Mouse (Mus musculus): ENCODE data around the gene Arnt2. TPM values are rescaled to one million over a fixed set of nuclear protein-coding genes. Genes with fewer than 3 reads are reported as not detected.

Arnt2 gene
- polyA plus RNA-seq (2014; fragmentation: Nextera tagmentation; extraction: Ambion mirVana), result 3.1 and 3.2 TPM in 2 replicates

DNA sequence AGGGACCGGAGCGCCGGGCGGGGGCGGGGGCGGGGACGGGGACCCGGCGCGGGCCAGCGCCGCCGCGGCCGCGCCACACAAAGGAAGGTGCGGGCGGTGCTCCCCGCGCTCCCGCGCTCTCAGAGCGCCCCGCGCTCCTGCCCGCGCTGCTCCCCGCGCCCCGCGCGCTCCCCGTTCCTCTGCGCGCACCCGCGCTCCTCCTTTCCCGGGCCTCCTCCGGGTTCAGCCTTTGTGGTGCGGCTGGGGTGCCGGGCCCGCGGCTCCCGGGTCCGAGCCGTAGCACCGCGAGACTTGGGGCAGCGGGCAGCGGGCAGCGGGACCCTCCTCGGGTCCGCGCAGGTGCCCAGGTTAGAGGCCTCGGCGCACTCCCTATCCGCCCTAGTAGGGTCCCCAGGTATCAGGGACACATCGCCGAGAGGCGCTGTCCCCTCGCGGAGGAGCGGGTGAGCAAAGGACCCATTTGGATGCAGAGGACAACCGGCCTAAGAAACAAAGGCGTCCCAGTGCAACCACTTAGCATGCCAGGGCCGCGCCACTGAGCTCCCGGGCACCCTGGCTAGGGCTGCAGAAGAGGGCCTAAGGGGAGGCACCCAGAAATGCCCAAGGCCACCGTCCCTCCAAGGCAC, at the start of gene Arnt2:
Gene Arnt2, minus strand, starts transcription at position 281 of the 626 bp plus-strand sequence.
- Histone ChIP-seq H3K36me3 (ENCODE audit: control insufficient read depth, insufficient read depth, low read length) (no peaks in the 10 kb centered on the region), H3K4me3 (ENCODE audit: low read depth, low read length) (peak within 1 kb of the TSS; percentile 75), H3K9ac (ENCODE audit: low read depth, low read length) (peak within 1 kb of the TSS; percentile 81), H3K9me3 (replicated peaks; ENCODE audit: control insufficient read depth, low read length) (no peaks in the 10 kb centered on the region), H3K4me2 (peak within 1 kb of the TSS; percentile 88), H3K27ac (ENCODE audit: low read depth, low read length) (no peak within 1 kb of the TSS), H3K27me3 (ENCODE audit: control insufficient read depth, insufficient read depth, low read length) (peaks cover 13% of the 10 kb centered on the region), H3K4me1 (ENCODE audit: control insufficient read depth, insufficient read depth, low read length) (no peaks in the 10 kb centered on the region)
- under 1% methylated on average over 58 of the region's 69 CpGs for WGBS (ENCODE audit: insufficient replicate concordance)
- ATAC-seq (replicated peaks; ENCODE audit: insufficient number of reproducible peaks, low FRiP score, low TSS enrichment), result peak; percentile 74

DNA sequence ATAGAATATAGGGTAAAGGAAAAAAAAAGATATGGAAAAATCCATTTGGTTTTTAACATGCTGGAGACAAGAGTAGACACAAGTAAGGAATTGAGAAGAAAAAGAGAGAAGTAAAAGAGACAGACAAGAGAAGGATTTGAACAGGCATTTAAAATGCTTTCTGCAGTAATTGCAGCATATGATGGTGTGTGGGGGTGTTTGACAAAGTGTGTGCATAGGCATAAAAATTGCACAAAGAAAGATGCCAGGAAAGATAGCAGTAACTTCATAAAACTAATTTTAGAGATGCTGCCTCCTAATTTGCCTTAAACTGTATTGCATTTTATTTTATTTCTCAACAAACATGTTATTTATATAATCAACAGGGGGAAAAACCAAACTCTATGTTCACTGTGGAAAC, 41.7 kb upstream of the Arnt2 start:
- Histone ChIP-seq H3K36me3 (ENCODE audit: control insufficient read depth, insufficient read depth, low read length) (no peaks in the 10 kb centered on the region), H3K4me3 (ENCODE audit: low read depth, low read length) (no peak overlapping the region), H3K9ac (ENCODE audit: low read depth, low read length) (no peak overlapping the region), H3K9me3 (replicated peaks; ENCODE audit: control insufficient read depth, low read length) (no peaks in the 10 kb centered on the region), H3K27me3 (ENCODE audit: control insufficient read depth, insufficient read depth, low read length) (no peaks in the 10 kb centered on the region), H3K27ac (ENCODE audit: low read depth, low read length) (no peak overlapping the region), H3K4me1 (ENCODE audit: control insufficient read depth, insufficient read depth, low read length) (no peaks in the 10 kb centered on the region), H3K4me2 (no peak overlapping the region)
- ATAC-seq (replicated peaks; ENCODE audit: insufficient number of reproducible peaks, low FRiP score, low TSS enrichment), result no peak

DNA sequence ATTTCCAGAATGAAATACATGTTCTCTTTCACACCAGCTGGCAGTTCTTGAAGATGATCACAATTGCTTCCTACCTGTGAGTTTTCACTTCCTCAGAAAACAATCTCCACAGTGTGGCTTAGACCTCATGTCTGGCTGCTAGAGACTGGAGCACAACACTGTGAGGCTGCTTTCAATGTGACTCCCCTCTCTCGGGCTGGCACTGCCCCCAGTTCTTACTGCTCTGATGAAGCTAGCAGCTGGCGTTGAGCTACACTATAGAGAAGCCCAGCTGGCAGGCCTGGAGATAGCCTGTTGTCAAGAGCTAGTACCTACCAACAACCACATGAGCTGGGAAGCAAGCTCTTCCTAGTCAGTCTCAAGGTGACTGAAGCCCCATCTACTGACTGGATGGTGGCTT, 39.1 kb upstream of the Arnt2 start:
- H3K27ac ChIP-seq (ENCODE audit: low read depth, low read length), result no peak overlapping the region
- no peaks in the 10 kb centered on the region for H3K9me3 ChIP-seq (replicated peaks; ENCODE audit: control insufficient read depth, low read length)
- no peaks in the 10 kb centered on the region for H3K4me1 ChIP-seq (ENCODE audit: control insufficient read depth, insufficient read depth, low read length)
- 59% methylated on average over 2 of the region's 2 CpGs for WGBS (ENCODE audit: insufficient replicate concordance)
- no peak overlapping the region for H3K9ac ChIP-seq (ENCODE audit: low read depth, low read length)
- H3K4me2 ChIP-seq, result no peak overlapping the region
- H3K27me3 ChIP-seq (ENCODE audit: control insufficient read depth, insufficient read depth, low read length), result no peaks in the 10 kb centered on the region
- ATAC-seq (replicated peaks; ENCODE audit: insufficient number of reproducible peaks, low FRiP score, low TSS enrichment), result no peak
- no peaks in the 10 kb centered on the region for H3K36me3 ChIP-seq (ENCODE audit: control insufficient read depth, insufficient read depth, low read length)
- H3K4me3 ChIP-seq (ENCODE audit: low read depth, low read length), result no peak overlapping the region

DNA sequence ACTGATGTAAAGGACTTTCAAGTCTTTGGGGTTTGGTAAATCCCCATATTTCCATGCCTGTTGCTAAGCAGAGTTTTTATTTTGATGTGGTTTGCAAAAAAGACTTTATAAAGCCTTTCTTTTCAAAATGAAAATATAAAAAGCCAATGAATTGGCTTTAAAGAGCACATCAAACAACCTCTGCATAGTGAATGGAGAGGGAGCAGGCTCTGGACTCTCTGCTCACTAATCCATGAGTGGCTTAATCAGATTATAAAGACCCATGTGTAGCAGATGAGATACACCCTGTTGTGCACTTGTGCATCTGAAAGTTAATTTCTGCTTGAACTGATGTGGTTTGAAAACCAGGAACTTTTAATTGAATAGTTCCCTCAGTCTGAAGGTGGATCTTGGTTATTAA, 38.5 kb upstream of the Arnt2 start:
- Histone ChIP-seq H3K27ac (ENCODE audit: low read depth, low read length) (no peak overlapping the region), H3K36me3 (ENCODE audit: control insufficient read depth, insufficient read depth, low read length) (no peaks in the 10 kb centered on the region), H3K27me3 (ENCODE audit: control insufficient read depth, insufficient read depth, low read length) (no peaks in the 10 kb centered on the region), H3K9ac (ENCODE audit: low read depth, low read length) (no peak overlapping the region), H3K9me3 (replicated peaks; ENCODE audit: control insufficient read depth, low read length) (no peaks in the 10 kb centered on the region), H3K4me1 (ENCODE audit: control insufficient read depth, insufficient read depth, low read length) (no peaks in the 10 kb centered on the region), H3K4me3 (ENCODE audit: low read depth, low read length) (no peak overlapping the region), H3K4me2 (no peak overlapping the region)
- no peak for ATAC-seq (replicated peaks; ENCODE audit: insufficient number of reproducible peaks, low FRiP score, low TSS enrichment)

DNA sequence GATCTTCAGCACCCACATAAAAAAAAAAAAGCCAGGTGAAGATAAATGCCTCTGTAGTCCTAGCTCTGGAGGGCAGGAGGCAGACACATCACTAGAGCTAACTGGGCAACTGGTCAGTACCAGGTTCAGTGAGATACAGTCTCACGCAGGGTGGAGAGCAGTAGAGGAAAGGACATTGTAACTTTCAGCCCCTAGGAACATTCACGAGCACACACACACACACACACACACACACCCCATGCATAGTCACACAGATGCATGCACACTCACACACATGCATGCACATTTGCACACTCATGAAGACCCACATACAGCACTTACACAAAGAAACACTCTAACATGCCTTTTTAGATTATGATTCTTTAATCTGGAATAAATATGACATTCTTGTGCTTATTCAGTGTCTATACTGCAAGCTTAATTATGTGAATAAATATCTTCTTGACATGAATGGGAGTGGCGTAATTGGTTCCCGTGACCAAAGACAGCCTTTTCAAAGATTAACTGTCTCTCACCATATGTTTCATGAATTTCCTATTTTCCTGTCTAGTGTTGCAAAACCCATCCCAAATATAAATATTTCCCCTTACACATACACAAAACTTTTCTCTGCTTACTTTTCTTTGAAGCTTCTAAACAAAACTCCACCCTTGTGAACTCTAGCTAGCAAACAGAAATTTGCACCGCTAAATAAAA, 37.9 kb upstream of the Arnt2 start:
- ATAC-seq (replicated peaks; ENCODE audit: insufficient number of reproducible peaks, low FRiP score, low TSS enrichment), result no peak
- WGBS (ENCODE audit: insufficient replicate concordance), result 83% methylated on average over 5 of the region's 5 CpGs
- no peaks in the 10 kb centered on the region for H3K36me3 ChIP-seq (ENCODE audit: control insufficient read depth, insufficient read depth, low read length)
- no peaks in the 10 kb centered on the region for H3K9me3 ChIP-seq (replicated peaks; ENCODE audit: control insufficient read depth, low read length)
- H3K9ac ChIP-seq (ENCODE audit: low read depth, low read length), result no peak overlapping the region
- H3K4me2 ChIP-seq, result no peak overlapping the region
- no peak overlapping the region for H3K27ac ChIP-seq (ENCODE audit: low read depth, low read length)
- H3K4me3 ChIP-seq (ENCODE audit: low read depth, low read length), result no peak overlapping the region
- H3K4me1 ChIP-seq (ENCODE audit: control insufficient read depth, insufficient read depth, low read length), result no peaks in the 10 kb centered on the region
- H3K27me3 ChIP-seq (ENCODE audit: control insufficient read depth, insufficient read depth, low read length), result no peaks in the 10 kb centered on the region

DNA sequence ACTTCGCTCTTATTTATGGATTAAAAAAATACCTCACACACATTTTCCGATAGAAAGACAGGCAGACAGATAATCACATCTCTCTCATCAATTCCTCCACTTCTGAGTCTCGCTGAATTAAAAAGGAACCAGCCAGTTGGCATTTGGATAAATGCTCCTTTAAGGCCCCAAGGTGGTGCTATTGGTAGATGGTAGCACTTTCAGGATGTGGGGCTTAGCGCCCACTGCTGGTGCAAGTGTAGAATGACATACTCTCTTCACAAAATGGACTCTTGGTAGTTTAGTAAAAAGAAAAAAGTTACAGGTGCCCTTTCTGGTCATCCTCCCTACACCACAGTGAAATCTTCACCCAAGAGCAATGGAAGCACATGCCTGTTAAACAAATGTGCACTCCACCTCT, 37.1 kb upstream of the Arnt2 start:
- H3K4me1 ChIP-seq (ENCODE audit: control insufficient read depth, insufficient read depth, low read length), result no peaks in the 10 kb centered on the region
- no peak overlapping the region for H3K9ac ChIP-seq (ENCODE audit: low read depth, low read length)
- H3K27ac ChIP-seq (ENCODE audit: low read depth, low read length), result no peak overlapping the region
- H3K9me3 ChIP-seq (replicated peaks; ENCODE audit: control insufficient read depth, low read length), result no peaks in the 10 kb centered on the region
- WGBS (ENCODE audit: insufficient replicate concordance), result 22% methylated on average over 4 of the region's 4 CpGs
- H3K4me3 ChIP-seq (ENCODE audit: low read depth, low read length), result no peak overlapping the region
- H3K36me3 ChIP-seq (ENCODE audit: control insufficient read depth, insufficient read depth, low read length), result no peaks in the 10 kb centered on the region
- no peaks in the 10 kb centered on the region for H3K27me3 ChIP-seq (ENCODE audit: control insufficient read depth, insufficient read depth, low read length)
- H3K4me2 ChIP-seq, result no peak overlapping the region
- ATAC-seq (replicated peaks; ENCODE audit: insufficient number of reproducible peaks, low FRiP score, low TSS enrichment), result no peak

DNA sequence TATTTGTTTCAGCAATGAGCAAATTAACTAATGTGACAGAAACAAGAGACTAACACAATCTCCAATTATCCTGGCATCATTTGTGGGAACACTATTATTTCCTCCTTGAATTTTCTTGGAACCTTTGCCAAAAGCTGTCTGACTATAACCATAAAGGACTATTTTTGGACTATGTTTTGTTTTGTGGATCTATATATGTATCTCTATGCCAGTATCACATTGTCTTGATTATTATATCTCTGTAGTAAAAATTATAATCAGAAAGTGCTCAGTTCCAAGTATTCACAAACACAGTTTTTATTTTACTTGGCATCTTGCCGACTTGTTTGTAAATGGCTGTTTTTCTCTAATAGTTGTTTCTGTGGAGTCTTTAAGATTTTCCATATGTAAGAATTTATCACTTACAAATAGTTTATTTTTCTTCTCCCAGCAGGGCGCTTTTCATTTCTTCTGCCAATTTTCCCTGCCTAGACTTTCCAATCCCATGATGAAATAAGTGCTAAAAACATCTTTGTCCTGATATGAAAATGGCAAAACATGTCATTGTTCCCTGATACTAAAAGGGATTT, 32.5 kb upstream of the Arnt2 start:
- H3K27me3 ChIP-seq (ENCODE audit: control insufficient read depth, insufficient read depth, low read length), result no peaks in the 10 kb centered on the region
- H3K4me2 ChIP-seq, result no peak overlapping the region
- H3K4me3 ChIP-seq (ENCODE audit: low read depth, low read length), result no peak overlapping the region
- H3K36me3 ChIP-seq (ENCODE audit: control insufficient read depth, insufficient read depth, low read length), result no peaks in the 10 kb centered on the region
- H3K9me3 ChIP-seq (replicated peaks; ENCODE audit: control insufficient read depth, low read length), result no peaks in the 10 kb centered on the region
- no peaks in the 10 kb centered on the region for H3K4me1 ChIP-seq (ENCODE audit: control insufficient read depth, insufficient read depth, low read length)
- no peak overlapping the region for H3K27ac ChIP-seq (ENCODE audit: low read depth, low read length)
- ATAC-seq (replicated peaks; ENCODE audit: insufficient number of reproducible peaks, low FRiP score, low TSS enrichment), result no peak
- 73% methylated on average over 2 of the region's 2 CpGs for WGBS (ENCODE audit: insufficient replicate concordance)
- H3K9ac ChIP-seq (ENCODE audit: low read depth, low read length), result no peak overlapping the region

DNA sequence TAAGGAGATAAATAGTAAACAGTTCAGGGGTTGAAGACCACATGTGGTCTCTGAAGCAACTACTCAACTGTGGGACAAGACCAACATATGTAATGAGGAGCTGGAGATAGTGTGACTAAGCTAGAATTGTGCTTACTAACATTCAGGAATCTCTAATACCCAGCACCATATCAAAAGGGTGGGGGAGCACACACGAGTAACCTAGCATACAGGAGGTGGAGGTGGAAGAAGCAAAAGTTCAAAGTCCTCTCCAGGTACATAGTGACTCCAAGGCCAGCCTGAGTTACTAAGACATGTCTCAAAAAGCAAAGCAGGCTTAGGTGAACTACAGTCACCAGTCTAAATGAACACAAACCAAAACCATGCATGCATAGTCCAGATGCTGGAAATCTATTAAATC, 29.6 kb upstream of the Arnt2 start:
- 59% methylated on average over 1 of the region's 1 CpGs for WGBS (ENCODE audit: insufficient replicate concordance)
- Histone ChIP-seq H3K4me1 (ENCODE audit: control insufficient read depth, insufficient read depth, low read length) (no peaks in the 10 kb centered on the region), H3K4me3 (ENCODE audit: low read depth, low read length) (no peak overlapping the region), H3K9ac (ENCODE audit: low read depth, low read length) (no peak overlapping the region), H3K36me3 (ENCODE audit: control insufficient read depth, insufficient read depth, low read length) (no peaks in the 10 kb centered on the region), H3K4me2 (no peak overlapping the region), H3K9me3 (replicated peaks; ENCODE audit: control insufficient read depth, low read length) (no peaks in the 10 kb centered on the region), H3K27me3 (ENCODE audit: control insufficient read depth, insufficient read depth, low read length) (no peaks in the 10 kb centered on the region), H3K27ac (ENCODE audit: low read depth, low read length) (no peak overlapping the region)
- no peak for ATAC-seq (replicated peaks; ENCODE audit: insufficient number of reproducible peaks, low FRiP score, low TSS enrichment)

DNA sequence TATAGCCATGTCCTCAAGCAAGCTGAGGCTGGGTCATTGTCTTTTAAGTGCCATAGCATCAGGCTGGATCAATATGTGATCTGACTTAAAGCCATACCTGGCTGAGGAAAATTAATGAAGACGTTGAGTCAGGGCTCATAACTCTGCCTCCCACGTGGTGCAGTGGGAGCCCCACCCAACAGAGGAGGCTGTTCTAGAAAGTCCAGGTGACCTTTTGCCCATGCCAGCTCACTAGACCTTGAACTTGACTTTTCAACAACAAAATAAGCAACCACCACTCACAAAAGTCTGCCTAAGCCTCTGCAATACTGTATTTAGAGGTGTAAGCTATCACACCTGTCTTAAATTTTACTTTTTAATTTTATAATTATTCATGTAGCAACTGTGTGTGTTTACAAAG, 24.9 kb upstream of the Arnt2 start:
- 53% methylated on average over 2 of the region's 2 CpGs for WGBS (ENCODE audit: insufficient replicate concordance)
- Histone ChIP-seq H3K27me3 (ENCODE audit: control insufficient read depth, insufficient read depth, low read length) (0 out of 2 replicates have a peak, but pooled peaks cover 2% of the 10 kb centered on the region), H3K27ac (ENCODE audit: low read depth, low read length) (no peak overlapping the region), H3K4me1 (ENCODE audit: control insufficient read depth, insufficient read depth, low read length) (no peaks in the 10 kb centered on the region), H3K9me3 (replicated peaks; ENCODE audit: control insufficient read depth, low read length) (no peaks in the 10 kb centered on the region), H3K4me3 (ENCODE audit: low read depth, low read length) (no peak overlapping the region), H3K9ac (ENCODE audit: low read depth, low read length) (no peak overlapping the region), H3K4me2 (no peak overlapping the region), H3K36me3 (ENCODE audit: control insufficient read depth, insufficient read depth, low read length) (no peaks in the 10 kb centered on the region)
- ATAC-seq (replicated peaks; ENCODE audit: insufficient number of reproducible peaks, low FRiP score, low TSS enrichment), result no peak
